Mouse (Mus musculus): ENCODE measurements around the gene Rsph1. TPM values are rescaled to one million over a fixed set of nuclear protein-coding genes. Genes with fewer than 3 reads are reported as not detected.
A peak's percentile ranks its signal among the peaks of the same experiment; 100 is the strongest.

Rsph1 gene
- polyA plus RNA-seq, 1 experiment, result 0.13 TPM

DNA sequence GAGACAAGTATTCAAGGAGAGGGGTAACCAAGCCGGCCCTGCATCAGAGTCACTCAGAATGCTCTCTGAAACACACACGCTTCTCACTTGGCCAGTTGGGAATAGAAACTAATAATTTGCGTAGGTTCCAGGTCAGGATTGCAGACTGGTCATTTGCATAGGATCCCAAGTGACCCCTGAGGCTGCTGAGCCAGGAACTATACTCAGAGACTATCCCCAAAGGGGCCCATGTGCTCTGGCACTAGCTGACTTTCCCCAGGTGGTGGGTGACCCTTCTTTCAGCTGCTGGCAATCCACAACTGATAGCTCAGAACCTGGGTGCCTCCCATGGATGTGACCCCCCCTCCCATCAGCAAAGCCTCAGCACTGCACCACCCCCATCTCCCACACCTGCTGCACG is 18.0 kb downstream of the Rsph1 start:
- TF ChIP-seq CTCF (IDR thresholded peaks at IDR 0.05; ENCODE audit: extremely low read depth, insufficient read depth, insufficient read length, insufficient replicate concordance), result no peak
- no peak for TF ChIP-seq POLR2A (IDR thresholded peaks at IDR 0.05; ENCODE audit: low read depth, low read length)
- no peaks in the 10 kb centered on the region; the same call in none of the 2 replicates for H3K4me1 ChIP-seq (ENCODE audit: control insufficient read depth, insufficient read depth, insufficient read length)
- WGBS, result 52% methylated on average over 4 of the region's 4 CpGs
- no peak overlapping the region for H3K4me3 ChIP-seq (ENCODE audit: extremely low read depth, insufficient read depth, insufficient read length)
- no peak for DNase-seq (ENCODE audit: low read depth in 1 of 2, low spot score in 2 of 2)
- no peaks in the 10 kb centered on the region for H3K36me3 ChIP-seq (ENCODE audit: control insufficient read depth, insufficient read depth, low read length)
- H3K27me3 ChIP-seq (ENCODE audit: control insufficient read depth, insufficient read depth, low read length), result no peaks in the 10 kb centered on the region
- no peak overlapping the region for H3K27ac ChIP-seq (ENCODE audit: insufficient read depth, low read length)

- Histone ChIP-seq H3K4me3 (ENCODE audit: extremely low read depth, insufficient read depth, insufficient read length) (no peak overlapping the region), H3K27me3 (ENCODE audit: control insufficient read depth, insufficient read depth, low read length) (no peaks in the 10 kb centered on the region), H3K4me1 (ENCODE audit: control insufficient read depth, insufficient read depth, insufficient read length) (no peaks in the 10 kb centered on the region; the same call in none of the 2 replicates), H3K36me3 (ENCODE audit: control insufficient read depth, insufficient read depth, low read length) (no peaks in the 10 kb centered on the region), H3K27ac (ENCODE audit: insufficient read depth, low read length) (no peak overlapping the region)
- TF ChIP-seq POLR2A (IDR thresholded peaks at IDR 0.05; ENCODE audit: low read depth, low read length) (no peak), CTCF (IDR thresholded peaks at IDR 0.05; ENCODE audit: extremely low read depth, insufficient read depth, insufficient read length, insufficient replicate concordance) (no peak)
- no peak for DNase-seq (ENCODE audit: low read depth in 1 of 2, low spot score in 2 of 2)
- WGBS, result 87% methylated on average over 9 of the region's 9 CpGs
These were observed 18.8 kb downstream of the Rsph1 start for GRCm38 (mm10) chr17:31258310-31258865.

DNA sequence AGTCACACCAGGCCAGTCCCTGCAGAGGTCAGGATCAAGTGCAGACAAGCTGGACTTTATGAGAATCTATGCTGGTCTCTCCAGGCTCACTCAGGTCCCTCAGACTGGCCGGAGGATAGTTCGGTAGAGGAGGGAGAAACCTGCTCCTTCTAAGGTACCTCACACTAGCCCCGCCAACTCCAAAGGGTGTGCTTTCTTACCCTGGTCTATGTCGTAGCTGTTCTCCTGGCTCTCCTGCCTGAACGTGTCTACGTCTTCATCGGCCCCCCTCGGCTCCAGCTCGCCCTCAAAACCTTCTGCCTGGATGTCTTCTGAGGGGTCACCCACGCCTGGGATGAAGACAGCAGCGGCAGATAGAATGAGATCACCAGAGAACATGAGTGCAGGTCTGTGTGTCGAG is 19.3 kb downstream of the Rsph1 start:
- WGBS, result 90% methylated on average over 12 of the region's 12 CpGs
- TF ChIP-seq CTCF (IDR thresholded peaks at IDR 0.05; ENCODE audit: extremely low read depth, insufficient read depth, insufficient read length, insufficient replicate concordance) (no peak), POLR2A (IDR thresholded peaks at IDR 0.05; ENCODE audit: low read depth, low read length) (no peak)
- Histone ChIP-seq H3K27me3 (ENCODE audit: control insufficient read depth, insufficient read depth, low read length) (no peaks in the 10 kb centered on the region), H3K4me1 (ENCODE audit: control insufficient read depth, insufficient read depth, insufficient read length) (no peaks in the 10 kb centered on the region; the same call in 1 of the 2 replicates), H3K36me3 (ENCODE audit: control insufficient read depth, insufficient read depth, low read length) (no peaks in the 10 kb centered on the region), H3K4me3 (ENCODE audit: extremely low read depth, insufficient read depth, insufficient read length) (no peak overlapping the region), H3K27ac (ENCODE audit: insufficient read depth, low read length) (no peak overlapping the region)
- DNase-seq (ENCODE audit: low read depth in 1 of 2, low spot score in 2 of 2), result no peak

DNA sequence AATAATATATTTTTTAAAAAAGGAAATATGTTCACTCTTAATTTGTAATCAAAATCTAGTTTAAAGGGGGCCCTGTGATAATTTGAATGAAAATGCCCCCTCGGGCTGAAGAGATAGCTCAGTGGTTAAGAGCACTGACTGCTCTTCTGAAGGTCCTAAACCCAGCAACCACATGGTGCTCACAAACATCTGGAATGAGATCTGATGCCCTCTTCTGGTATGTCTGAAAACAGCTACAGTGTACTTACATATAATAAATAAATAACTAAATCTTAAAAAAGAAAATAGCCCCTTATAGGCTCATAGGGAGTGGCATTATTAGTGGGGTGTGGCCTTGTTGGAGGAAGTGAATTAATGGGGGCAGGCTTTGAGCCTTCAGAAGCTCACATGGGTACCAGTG is 20.0 kb downstream of the Rsph1 start:
- Histone ChIP-seq H3K27ac (ENCODE audit: insufficient read depth, low read length) (no peak overlapping the region), H3K27me3 (ENCODE audit: control insufficient read depth, insufficient read depth, low read length) (no peaks in the 10 kb centered on the region), H3K36me3 (ENCODE audit: control insufficient read depth, insufficient read depth, low read length) (no peaks in the 10 kb centered on the region), H3K4me1 (ENCODE audit: control insufficient read depth, insufficient read depth, insufficient read length) (no peaks in the 10 kb centered on the region; the same call in 1 of the 2 replicates), H3K4me3 (ENCODE audit: extremely low read depth, insufficient read depth, insufficient read length) (no peak overlapping the region)
- WGBS, result 31% methylated on average over 1 of the region's 1 CpGs
- TF ChIP-seq CTCF (IDR thresholded peaks at IDR 0.05; ENCODE audit: extremely low read depth, insufficient read depth, insufficient read length, insufficient replicate concordance) (no peak), POLR2A (IDR thresholded peaks at IDR 0.05; ENCODE audit: low read depth, low read length) (no peak)
- DNase-seq (ENCODE audit: low read depth in 1 of 2, low spot score in 2 of 2), result no peak

- no peak overlapping the region for H3K4me3 ChIP-seq (ENCODE audit: extremely low read depth, insufficient read depth, insufficient read length)
- WGBS, result 30% methylated on average over 9 of the region's 9 CpGs
- DNase-seq (ENCODE audit: low read depth in 1 of 2, low spot score in 2 of 2), result peak; percentile 39 to 78
These were observed 22.7 kb downstream of the Rsph1 start for GRCm38 (mm10) chr17:31254463-31254931.

GRCm38 (mm10) chr17:31253951-31254350 is 23.2 kb downstream of the Rsph1 start:
- Histone ChIP-seq H3K36me3 (ENCODE audit: control insufficient read depth, insufficient read depth, low read length) (no peaks in the 10 kb centered on the region), H3K27ac (ENCODE audit: insufficient read depth, low read length) (no peak overlapping the region), H3K27me3 (ENCODE audit: control insufficient read depth, insufficient read depth, low read length) (no peaks in the 10 kb centered on the region), H3K4me1 (ENCODE audit: control insufficient read depth, insufficient read depth, insufficient read length) (no peaks in the 10 kb centered on the region), H3K4me3 (ENCODE audit: extremely low read depth, insufficient read depth, insufficient read length) (no peak overlapping the region)
- 73% methylated on average over 5 of the region's 5 CpGs for WGBS
- TF ChIP-seq POLR2A (IDR thresholded peaks at IDR 0.05; ENCODE audit: low read depth, low read length), result no peak
- no peak for TF ChIP-seq CTCF (IDR thresholded peaks at IDR 0.05; ENCODE audit: extremely low read depth, insufficient read depth, insufficient read length, insufficient replicate concordance)
- DNase-seq (ENCODE audit: low read depth in 1 of 2, low spot score in 2 of 2), result no peak

More at GRCm38 (mm10) chr17:31254463-31254931, 22.7 kb downstream of the Rsph1 start:
- Histone ChIP-seq H3K27ac (ENCODE audit: insufficient read depth, low read length) (no peak overlapping the region), H3K27me3 (ENCODE audit: control insufficient read depth, insufficient read depth, low read length) (no peaks in the 10 kb centered on the region), H3K4me1 (ENCODE audit: control insufficient read depth, insufficient read depth, insufficient read length) (no peaks in the 10 kb centered on the region), H3K36me3 (ENCODE audit: control insufficient read depth, insufficient read depth, low read length) (no peaks in the 10 kb centered on the region)
- TF ChIP-seq POLR2A (IDR thresholded peaks at IDR 0.05; ENCODE audit: low read depth, low read length) (no peak), CTCF (IDR thresholded peaks at IDR 0.05; ENCODE audit: extremely low read depth, insufficient read depth, insufficient read length, insufficient replicate concordance) (peak; percentile 87; the same call in 1 of the 2 replicates)

- peaks cover 2% of the 10 kb centered on the region; the same call in 1 of the 2 replicates for H3K4me1 ChIP-seq (ENCODE audit: control insufficient read depth, insufficient read depth, insufficient read length)
- DNase-seq (ENCODE audit: low read depth in 1 of 2, low spot score in 2 of 2), result no peak
- TF ChIP-seq CTCF (IDR thresholded peaks at IDR 0.05; ENCODE audit: extremely low read depth, insufficient read depth, insufficient read length, insufficient replicate concordance), result no peak
- no peak for TF ChIP-seq POLR2A (IDR thresholded peaks at IDR 0.05; ENCODE audit: low read depth, low read length)
- H3K27me3 ChIP-seq (ENCODE audit: control insufficient read depth, insufficient read depth, low read length), result no peaks in the 10 kb centered on the region
- WGBS, result 80% methylated on average over 5 of the region's 5 CpGs
- no peak overlapping the region for H3K4me3 ChIP-seq (ENCODE audit: extremely low read depth, insufficient read depth, insufficient read length)
- no peak overlapping the region for H3K27ac ChIP-seq (ENCODE audit: insufficient read depth, low read length)
- H3K36me3 ChIP-seq (ENCODE audit: control insufficient read depth, insufficient read depth, low read length), result no peaks in the 10 kb centered on the region
These were observed 30.0 kb downstream of the Rsph1 start for GRCm38 (mm10) chr17:31247144-31247543.

Data from spleen, adult 2 months (tissue).